Comparison of ENCODE assay signal across 8 mouse cellular contexts in the genomic region with DNA sequence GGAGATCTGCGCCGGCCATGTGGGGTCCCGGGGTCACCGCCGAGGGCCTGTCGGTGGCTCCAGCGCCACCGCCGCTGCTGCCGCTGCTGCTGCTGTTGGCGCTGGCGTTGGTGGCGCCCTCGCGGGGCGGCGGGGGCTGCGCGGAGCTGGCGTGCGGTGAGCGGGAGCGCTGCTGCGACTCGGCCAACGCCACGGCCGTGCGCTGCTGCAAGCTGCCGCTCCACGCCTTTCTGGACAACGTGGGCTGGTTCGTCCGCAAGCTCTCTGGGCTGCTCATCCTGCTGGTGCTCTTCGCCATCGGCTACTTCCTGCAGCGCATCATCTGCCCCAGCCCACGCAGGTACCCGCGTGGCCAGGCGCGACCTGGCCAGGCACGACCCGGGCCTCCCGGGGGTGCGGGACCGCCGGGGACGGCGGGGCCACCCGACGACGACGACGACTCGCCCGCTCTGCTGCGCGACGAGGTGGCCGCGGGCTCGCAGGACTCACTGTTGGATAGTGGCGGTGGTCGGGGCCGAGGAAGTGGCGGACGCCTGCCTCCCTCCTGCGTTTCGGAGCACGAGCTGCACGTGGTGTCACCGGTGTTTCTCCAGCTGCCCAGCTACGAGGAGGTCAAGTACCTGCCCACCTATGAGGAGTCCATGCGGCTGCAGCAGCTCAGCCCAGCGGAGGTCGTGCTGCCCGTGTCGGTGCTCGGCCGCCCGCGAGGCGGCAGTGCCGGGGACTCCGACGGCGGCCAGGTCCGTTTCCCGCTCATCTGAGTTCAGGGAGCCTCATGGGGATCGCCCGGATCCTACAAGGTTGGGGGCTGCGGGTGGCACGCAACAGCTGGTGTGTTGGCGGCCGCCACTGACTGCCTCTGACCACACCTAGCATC. TPM values are rescaled to one million over a fixed set of nuclear protein-coding genes. Genes with fewer than 3 reads are reported as not detected.
DNase-seq lines count a peak whose midpoint lies in the region; ATAC-seq and TF ChIP-seq lines count a peak whose summit lies in the region.

No protein-coding gene starts in this region.

- TF ChIP-seq CTCF in layer of hippocampus, adult 2 months (conservative IDR thresholded peaks at IDR 0.05): peak; percentile 55

- H3K27ac ChIP-seq in embryonic facial prominence, embryonic 14.5 days (replicated peaks; ENCODE audit: low read depth, low read length): no peak overlapping the region
- peak overlapping the region; percentile 61 for H3K27ac ChIP-seq in layer of hippocampus, adult 2 months

- DNase-seq in R1 (ENCODE audit: low read depth, low spot score) (peak; percentile 56), adipocyte (ENCODE audit: low spot score) (no peak)
- peak; percentile 26 for DNase-seq in embryonic facial prominence, embryonic 14.5 days (ENCODE audit: low spot score)
- DNase-seq in heart, postnatal 14 days: peak; percentile 29 to 35
- peak in 1 of 2 experiments; percentile 16 for DNase-seq in layer of hippocampus, adult 2 months (ENCODE audit: low spot score in 2 of 2)
- peak; percentile 18 to 41 for DNase-seq in lung, postnatal 4 days
- peak; percentile 49 for DNase-seq in right cerebral cortex, postnatal 14 days

- no peaks in the 10 kb centered on the region for H3K36me3 ChIP-seq in embryonic facial prominence, embryonic 14.5 days (ENCODE audit: control insufficient read depth, insufficient read depth, low read length)

- peak overlapping the region; percentile 61 for H3K4me3 ChIP-seq in embryonic facial prominence, embryonic 14.5 days (ENCODE audit: low read depth, low read length)
- H3K4me3 ChIP-seq in layer of hippocampus, adult 2 months: peak overlapping the region; percentile 55

- H3K4me1 ChIP-seq in embryonic facial prominence, embryonic 14.5 days (ENCODE audit: control insufficient read depth, insufficient read depth, low read length): peaks cover 3% of the 10 kb centered on the region; the same call in 1 of the 2 replicates

- H3K9me3 ChIP-seq in embryonic facial prominence, embryonic 14.5 days (ENCODE audit: control insufficient read depth, low read length): no peaks in the 10 kb centered on the region

- peak overlapping the region; percentile 63 for H3K9ac ChIP-seq in embryonic facial prominence, embryonic 14.5 days (ENCODE audit: low read depth, low read length)

- H3K4me2 ChIP-seq in embryonic facial prominence, embryonic 14.5 days (ENCODE audit: low read depth, low read length): peak overlapping the region; percentile 100

- WGBS in embryonic facial prominence, embryonic 14.5 days: under 1% methylated on average over 70 of the region's 96 CpGs

- peak; percentile 54 for ATAC-seq in CD4-positive, CD25-positive, alpha-beta regulatory T cell, adult 4 months
- peak; percentile 63 for ATAC-seq in embryonic facial prominence, embryonic 14.5 days (ENCODE audit: low read depth)

- intact Hi-C loops in heart, postnatal 14 days (cut with DNase I): no loop called here

- H3K27me3 ChIP-seq in embryonic facial prominence, embryonic 14.5 days (replicated peaks; ENCODE audit: control insufficient read depth, insufficient read depth, low read length): peaks cover 41% of the 10 kb centered on the region

RNA-seq across cellular contexts. Expression of a gene that starts 0.5 kb away (rescaled TPM):
- polyA plus RNA-seq in CD4-positive, CD25-positive, alpha-beta regulatory T cell, adult 4 months (2017; shearing (Covaris generic)): 1 to 10 TPM in 1 of 2 experiments, under 1 TPM in 1; 0.85 to 2.9 TPM
- polyA plus RNA-seq in embryonic facial prominence, embryonic 14.5 days (2014; fragmentation: Nextera tagmentation; extraction: Ambion mirVana): 1.1 and 1.7 TPM in 2 replicates
- total RNA-seq in heart, postnatal 14 days (2021): 1 to 10 TPM; 1.1 to 1.3 TPM
- total RNA-seq in layer of hippocampus, adult 2 months (2021): 1 to 10 TPM; 7.8 to 7.9 TPM
